Mouse (Mus musculus) CH12.LX (cell line): ENCODE data around the gene Cwc22. TPM values are rescaled to one million over a fixed set of nuclear protein-coding genes. Genes with fewer than 3 reads are reported as not detected.

Experiments
- DNase-seq: peaks from one replicate; pipeline ENCODE4 v3.0.0-alpha.2; 2013; ENCODE audit errors: extremely low read depth
- H3K27ac ChIP-seq: 2 replicates; pipeline ENCODE4 v1.5.1; 2012; ENCODE audit warnings: low read depth, mild to moderate bottlenecking, control low read depth, moderate library complexity; ENCODE audit not compliant: insufficient read depth
- H3K27me3 ChIP-seq: replicated peaks from 2 replicates; pipeline ENCODE3; 2012; ENCODE audit warnings: inconsistent platforms
- H3K36me3 ChIP-seq, 2 experiments: replicated peaks in 1 of 2; 2 replicates each; pipeline versions ENCODE3 to v1.6.1; 2012; ENCODE audit warnings: inconsistent platforms in 1 of 2, low read length in 1 of 2, mild to moderate bottlenecking in 1 of 2, mixed read lengths in 1 of 2, moderate library complexity in 1 of 2; ENCODE audit not compliant: control insufficient read depth in 1 of 2, insufficient read depth in 1 of 2
- H3K4me1 ChIP-seq, 2 experiments: 2 replicates each; pipeline ENCODE4 v1.6.1; 2012; ENCODE audit warnings: inconsistent platforms in 1 of 2, moderate library complexity in 1 of 2; ENCODE audit not compliant: insufficient read depth in 2 of 2, control insufficient read depth in 1 of 2
- H3K4me2 ChIP-seq: 2 replicates; pipeline ENCODE4 v1.6.1; 2012; ENCODE audit warnings: low read depth, mild to moderate bottlenecking, control low read depth; ENCODE audit not compliant: poor library complexity, insufficient read depth, severe bottlenecking
- H3K4me3 ChIP-seq, 3 experiments: fragments of 150-350 bp in 1 of 3; sonication (generic) in 1 of 3; replicated peaks in 1 of 3; 2 replicates each; pipeline versions ENCODE3 to v1.5.1; 2011 to 2012; ENCODE audit warnings: low read depth in 2 of 3, low read length in 2 of 3, mild to moderate bottlenecking in 2 of 3, moderate library complexity in 2 of 3, control low read depth in 1 of 3, improper control_type of control experiment in 1 of 3, inconsistent platforms in 1 of 3, mixed read lengths in 1 of 3; ENCODE audit not compliant: poor library complexity in 1 of 3
- H3K79me2 ChIP-seq: replicated peaks from 2 replicates; pipeline ENCODE4 v1.6.1; 2012; ENCODE audit warnings: mild to moderate bottlenecking, moderate library complexity; ENCODE audit not compliant: control insufficient read depth, poor library complexity, insufficient read depth, severe bottlenecking; ENCODE audit errors: extremely low read depth
- H3K9ac ChIP-seq: 2 replicates; pipeline ENCODE4 v1.6.1; 2012; ENCODE audit warnings: low read depth, mild to moderate bottlenecking, control low read depth, moderate library complexity; ENCODE audit not compliant: insufficient read depth
- H3K9me3 ChIP-seq: replicated peaks from 2 replicates; pipeline ENCODE3; 2012; ENCODE audit warnings: low read length, inconsistent platforms, mixed read lengths
- CHD1 ChIP-seq: IDR thresholded peaks from 2 replicates; pipeline ENCODE4 v1.6.1; 2012; ENCODE audit warnings: low read depth, low read length, improper control_type of control experiment, inconsistent platforms
- EP300 ChIP-seq: IDR thresholded peaks from 2 replicates; pipeline ENCODE4 v1.6.1; 2011; ENCODE audit warnings: low read length, improper control_type of control experiment
- ETS1 ChIP-seq: conservative IDR thresholded peaks from 2 replicates; pipeline ENCODE4 v1.6.1; 2012; ENCODE audit warnings: low read depth, mild to moderate bottlenecking, inconsistent platforms, low read length, improper control_type of control experiment, moderate library complexity
- HCFC1 ChIP-seq: IDR thresholded peaks from 2 replicates; pipeline ENCODE4 v1.6.1; 2012; ENCODE audit warnings: low read depth, mild to moderate bottlenecking, inconsistent platforms, low read length, improper control_type of control experiment
- IRF4 ChIP-seq: IDR thresholded peaks from 2 replicates; pipeline ENCODE4 v1.6.1; 2014; ENCODE audit warnings: low read depth, mild to moderate bottlenecking, inconsistent platforms, low read length, improper control_type of control experiment
- KAT2A ChIP-seq: IDR thresholded peaks from 2 replicates; pipeline ENCODE4 v1.6.1; 2012; ENCODE audit warnings: low read length, improper control_type of control experiment, inconsistent platforms; ENCODE audit not compliant: insufficient replicate concordance
- MAFK ChIP-seq: IDR thresholded peaks from 2 replicates; pipeline ENCODE4 v1.6.1; 2011; ENCODE audit warnings: low read length, improper control_type of control experiment; ENCODE audit not compliant: insufficient replicate concordance
- MAX ChIP-seq: IDR thresholded peaks from 2 replicates; pipeline ENCODE4 v1.6.1; 2011; ENCODE audit warnings: low read length, improper control_type of control experiment
- MEF2A ChIP-seq: IDR thresholded peaks from 2 replicates; pipeline ENCODE4 v1.6.1; 2014; ENCODE audit warnings: low read depth, mild to moderate bottlenecking, inconsistent platforms, low read length, improper control_type of control experiment, borderline replicate concordance
- MYC ChIP-seq: IDR thresholded peaks from 2 replicates; pipeline ENCODE4 v1.6.1; 2011; ENCODE audit warnings: low read depth, mild to moderate bottlenecking, improper control_type of control experiment, low read length
- NELFE ChIP-seq: IDR thresholded peaks from 2 replicates; pipeline ENCODE4 v1.6.1; 2011; ENCODE audit warnings: low read depth, low read length, improper control_type of control experiment
- NRF1 ChIP-seq: IDR thresholded peaks from 2 replicates; pipeline ENCODE4 v1.6.1; 2014; ENCODE audit warnings: low read depth, mild to moderate bottlenecking, inconsistent platforms, low read length, improper control_type of control experiment, moderate library complexity
- PAX5 ChIP-seq: IDR thresholded peaks from 2 replicates; pipeline ENCODE4 v1.6.1; 2012; ENCODE audit warnings: low read length, inconsistent platforms, mixed read lengths
- POLR2A ChIP-seq: IDR thresholded peaks from 2 replicates; pipeline ENCODE4 v1.6.1; 2011; ENCODE audit warnings: low read depth, mild to moderate bottlenecking, improper control_type of control experiment, low read length
- RCOR1 ChIP-seq: conservative IDR thresholded peaks from 2 replicates; pipeline ENCODE4 v1.6.1; 2012; ENCODE audit warnings: low read depth, mild to moderate bottlenecking, inconsistent platforms, low read length, improper control_type of control experiment
- SMC3 ChIP-seq: IDR thresholded peaks from 2 replicates; pipeline ENCODE4 v1.6.1; 2011; ENCODE audit warnings: low read depth, low read length, improper control_type of control experiment
- TBP ChIP-seq: conservative IDR thresholded peaks from 2 replicates; pipeline ENCODE4 v1.6.1; 2011; ENCODE audit warnings: low read depth, low read length, improper control_type of control experiment
- UBTF ChIP-seq: IDR thresholded peaks from 2 replicates; pipeline ENCODE4 v1.6.1; 2012; ENCODE audit warnings: low read depth, mild to moderate bottlenecking, inconsistent platforms, low read length, improper control_type of control experiment, moderate library complexity
- USF1 ChIP-seq: IDR thresholded peaks from 2 replicates; pipeline ENCODE4 v1.6.1; 2014; ENCODE audit warnings: low read depth, mild to moderate bottlenecking, inconsistent platforms, low read length, improper control_type of control experiment
- ZC3H11A ChIP-seq: IDR thresholded peaks from 2 replicates; pipeline ENCODE4 v1.6.1; 2012; ENCODE audit warnings: low read depth, mild to moderate bottlenecking, inconsistent platforms, low read length, improper control_type of control experiment
- ZKSCAN1 ChIP-seq: IDR thresholded peaks from 2 replicates; pipeline ENCODE4 v1.6.1; 2012; ENCODE audit warnings: low read depth, inconsistent platforms, low read length, improper control_type of control experiment, borderline replicate concordance
- ZMIZ1 ChIP-seq: IDR thresholded peaks from 2 replicates; pipeline ENCODE4 v1.6.1; 2012; ENCODE audit warnings: low read depth, mild to moderate bottlenecking, inconsistent platforms, low read length, improper control_type of control experiment
- ZNF384 ChIP-seq: IDR thresholded peaks from 2 replicates; pipeline ENCODE4 v1.6.1; 2012; ENCODE audit warnings: low read depth, low read length, improper control_type of control experiment, inconsistent platforms
- dilution Hi-C: fragments of 300-500 bp; cut with MboI; formaldehyde crosslinking; loops from 2 replicates; pipeline ENCODE4 v1.14.3; 2020; ENCODE audit warnings: low sequenced_read_pairs; ENCODE audit not compliant: extremely low pct_unique_long_range_greater_than_20kb, extremely low pct_ligation_motif_present
- in situ Hi-C: fragments of 300-500 bp; cut with MboI; formaldehyde crosslinking; loops from 3 replicates; pipeline ENCODE4 v1.14.3; 2019; ENCODE audit warnings: low sequenced_read_pairs, low pct_ligation_motif_present, low pct_unique_long_range_greater_than_20kb, mixed read lengths
- polyA plus RNA-seq: library from polyadenylated mRNA; unstranded; fragments of >175 nt; gene quantifications from 2 replicates; pipeline ENCODE4 v1.2.1, GENCODE M21; 2012; ENCODE audit warnings: low read depth; ENCODE audit not compliant: insufficient read length
- total RNA-seq, 2 experiments: library from RNA; depleted of rRNA; stranded (reverse); fragments of 300-350 nt in 1 of 2; fragments of >200 nt in 1 of 2; gene quantifications; 2 replicates each; pipeline ENCODE4 v1.2.3; 2012 to 2014

Cwc22 gene
- total and polyA plus RNA-seq, 3 experiments: 51.3 to 74.5 (median 53.2) TPM

DNA sequence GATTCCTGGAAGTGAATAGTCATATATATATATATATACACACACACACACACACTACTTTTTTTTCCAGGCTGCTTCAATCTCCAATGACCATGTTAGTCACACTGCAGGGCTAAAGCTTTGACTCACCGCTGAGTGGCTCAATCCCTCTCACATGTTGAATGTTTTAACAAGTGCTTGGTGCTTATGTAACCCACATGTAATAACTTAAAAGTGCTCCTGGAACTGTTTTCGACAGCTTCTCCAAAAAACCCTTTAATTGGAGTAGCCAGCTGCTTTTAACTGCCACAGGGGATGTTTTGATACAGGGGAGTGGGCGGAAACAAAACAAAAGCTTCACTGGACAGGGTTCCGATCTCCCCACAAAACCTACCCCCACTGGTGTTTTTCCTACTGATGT lies 29.4 kb upstream of the Cwc22 start:
- Histone ChIP-seq H3K4me2 (no peak overlapping the region), H3K27me3 (no peaks in the 10 kb centered on the region), H3K9ac (no peak overlapping the region), H3K9me3 (peaks cover 10% of the 10 kb centered on the region), H3K4me1 (no peaks in the 10 kb centered on the region), H3K4me3 (no peak overlapping the region), H3K36me3 (no peaks in the 10 kb centered on the region), H3K79me2 (no peaks in the 10 kb centered on the region), H3K27ac (no peak overlapping the region)
- in situ Hi-C loops (no loop called here), dilution Hi-C loops (no loop called here)
- TF ChIP-seq TBP (no peak), RCOR1 (no peak), MAX (no peak), ZKSCAN1 (no peak), ETS1 (no peak), ZMIZ1 (no peak), USF1 (no peak), POLR2A (no peak), NELFE (no peak), KAT2A (no peak), SMC3 (no peak), NRF1 (no peak), IRF4 (no peak), MYC (no peak), PAX5 (no peak), CHD1 (no peak), EP300 (no peak), UBTF (no peak), ZNF384 (no peak), HCFC1 (no peak)
- no peak for DNase-seq

DNA sequence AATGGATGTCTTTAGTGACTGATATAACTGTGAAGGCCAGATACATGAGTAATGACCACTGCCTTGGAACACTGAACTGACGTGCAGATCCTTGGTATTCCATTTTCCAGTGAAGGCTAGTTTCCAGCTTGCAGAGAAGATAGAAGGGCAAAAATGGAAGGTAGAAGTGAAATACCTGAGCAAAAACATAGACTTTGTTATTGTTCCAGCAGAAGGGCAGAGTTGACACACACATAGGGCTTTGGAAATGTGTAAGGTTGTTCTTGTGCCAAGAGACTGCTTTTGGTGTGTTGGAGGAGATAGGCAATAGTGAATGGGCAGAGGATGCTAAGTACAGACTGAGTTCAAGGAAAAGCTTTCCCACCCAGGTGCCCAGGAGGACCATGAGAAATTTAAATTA lies 28.8 kb upstream of the Cwc22 start:
- H3K4me1 ChIP-seq: no peaks in the 10 kb centered on the region
- H3K4me3 ChIP-seq: no peak overlapping the region
- H3K9ac ChIP-seq: no peak overlapping the region
- in situ Hi-C loops: no loop called here
- TF ChIP-seq ZC3H11A (no peak), MEF2A (no peak), IRF4 (no peak), NRF1 (no peak), MAFK (no peak)
- no peak overlapping the region for H3K27ac ChIP-seq
- peaks cover 10% of the 10 kb centered on the region for H3K9me3 ChIP-seq
- no peaks in the 10 kb centered on the region for H3K36me3 ChIP-seq
- no peak overlapping the region for H3K4me2 ChIP-seq
- H3K79me2 ChIP-seq: no peaks in the 10 kb centered on the region
- no peaks in the 10 kb centered on the region for H3K27me3 ChIP-seq
- no peak for DNase-seq
- dilution Hi-C loops: no loop called here
